Mouse (Mus musculus) kidney, embryonic 16.5 days (tissue): ENCODE results near the gene Cyld. TPM values are rescaled to one million over a fixed set of nuclear protein-coding genes. Genes with fewer than 3 reads are reported as not detected.
"Not testable (repeated sequence)": the region's sequence is repeated elsewhere in the genome, so short reads cannot be mapped to it uniquely, and the experiment has no call there.

ENCODE experiments used
- ATAC-seq: fragments of 200-750 bp; cut with Nextera tagmentation; 2 replicates; pipeline ENCODE4 v1.8.0; 2017; ENCODE audit warnings: moderate TSS enrichment; ENCODE audit not compliant: low FRiP score, low TSS enrichment
- H3K27ac ChIP-seq: fragments of 300-500 bp; sonication (generic); 2 replicates; pipeline ENCODE4 v1.5.1; 2014; ENCODE audit warnings: low read length
- H3K27me3 ChIP-seq: fragments of 300-500 bp; sonication (generic); 2 replicates; pipeline ENCODE4 v1.6.1; 2014; ENCODE audit warnings: low read length, control low read depth, mixed read lengths; ENCODE audit not compliant: insufficient read depth
- H3K36me3 ChIP-seq: fragments of 300-500 bp; sonication (generic); 2 replicates; pipeline ENCODE4 v1.6.1; 2014; ENCODE audit warnings: low read length, control low read depth, mixed read lengths; ENCODE audit not compliant: insufficient read depth
- H3K4me1 ChIP-seq: fragments of 300-500 bp; sonication (generic); 2 replicates; pipeline ENCODE4 v1.6.1; 2014; ENCODE audit warnings: low read length, control low read depth, mixed read lengths; ENCODE audit not compliant: insufficient read depth
- H3K4me2 ChIP-seq: fragments of 300-500 bp; sonication (generic); replicated peaks from 2 replicates; pipeline ENCODE4 v1.6.1; 2014; ENCODE audit warnings: low read depth, low read length
- H3K4me3 ChIP-seq: fragments of 300-500 bp; sonication (generic); 2 replicates; pipeline ENCODE4 v1.5.1; 2014; ENCODE audit warnings: mild to moderate bottlenecking, low read length
- H3K9ac ChIP-seq: fragments of 300-500 bp; sonication (generic); replicated peaks from 2 replicates; pipeline ENCODE4 v1.6.1; 2014; ENCODE audit warnings: low read length
- H3K9me3 ChIP-seq: fragments of 300-500 bp; sonication (generic); 2 replicates; pipeline ENCODE4 v1.6.1; 2016; ENCODE audit warnings: low read length, control low read depth
- WGBS: fragments of 180-500 bp; shearing (Covaris S2); extraction: QIAGEN DNeasy Blood & Tissue Kit; methylation state at CpG from one replicate; pipeline ENCODE4 v1.1.7; 2014; 5-methylcytosine and 5-hydroxymethylcytosine counted together
- polyA plus RNA-seq: library from polyadenylated mRNA; unstranded; fragments of >200 nt; fragmentation: Nextera tagmentation; extraction: Ambion mirVana; gene quantifications from 2 replicates; pipeline ENCODE4 v1.2.1, GENCODE M21; 2015

Gene Cyld
- polyA plus RNA-seq, 1 experiment from 2014 or later, result 13.1 TPM

DNA sequence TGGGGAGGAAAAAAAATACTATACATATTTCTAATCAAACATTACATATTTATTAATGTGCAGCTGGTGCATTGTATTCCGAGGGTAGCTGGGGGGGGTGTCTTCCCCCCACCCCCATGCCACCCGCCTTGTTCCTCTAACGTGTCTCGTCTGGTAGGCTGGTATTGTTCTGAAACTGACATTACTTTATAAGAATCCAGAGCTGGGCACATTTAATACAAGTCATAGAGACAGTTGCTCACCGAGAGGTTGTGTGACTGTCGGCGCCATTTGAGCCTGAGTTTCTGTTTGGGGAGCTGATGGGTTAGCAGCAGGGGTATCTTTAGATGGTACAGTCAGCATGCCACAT is 78.4 kb downstream of the Cyld start:
- WGBS, result 86% methylated on average over 7 of the region's 7 CpGs
- Histone ChIP-seq H3K9me3 (no peaks in the 10 kb centered on the region), H3K9ac (no peak overlapping the region), H3K27ac (no peak overlapping the region), H3K36me3 (no peaks in the 10 kb centered on the region), H3K4me1 (peaks cover 5% of the 10 kb centered on the region), H3K27me3 (no peaks in the 10 kb centered on the region), H3K4me2 (no peak overlapping the region), H3K4me3 (no peak overlapping the region)
- no peak for ATAC-seq

DNA sequence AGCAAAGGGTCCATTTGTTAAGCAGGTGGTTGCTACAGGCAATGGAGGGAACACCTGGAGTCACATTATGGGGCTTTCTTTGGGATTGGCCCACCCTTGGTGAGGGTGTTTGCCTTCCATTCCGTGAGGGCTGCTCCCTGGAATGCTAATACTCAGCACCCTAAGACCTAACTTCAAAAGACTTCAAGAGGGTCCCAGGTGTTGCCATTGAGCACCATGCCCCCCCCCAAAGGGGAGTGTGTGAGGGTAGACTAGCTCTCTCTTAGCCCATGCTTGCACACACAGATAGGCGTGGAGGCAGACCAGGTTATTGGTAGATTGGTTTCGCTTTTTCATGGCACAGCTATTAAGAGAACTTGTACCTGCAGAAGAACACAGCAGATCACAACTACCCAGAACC is 83.3 kb downstream of the Cyld start:
- no peak for ATAC-seq
- no peak overlapping the region for H3K4me3 ChIP-seq
- 79% methylated on average over 3 of the region's 3 CpGs for WGBS
- no peaks in the 10 kb centered on the region for H3K4me1 ChIP-seq
- H3K27ac ChIP-seq, result no peak overlapping the region
- no peaks in the 10 kb centered on the region for H3K27me3 ChIP-seq
- no peak overlapping the region for H3K9ac ChIP-seq
- no peaks in the 10 kb centered on the region for H3K36me3 ChIP-seq
- H3K4me2 ChIP-seq, result no peak overlapping the region
- H3K9me3 ChIP-seq, result no peaks in the 10 kb centered on the region

DNA sequence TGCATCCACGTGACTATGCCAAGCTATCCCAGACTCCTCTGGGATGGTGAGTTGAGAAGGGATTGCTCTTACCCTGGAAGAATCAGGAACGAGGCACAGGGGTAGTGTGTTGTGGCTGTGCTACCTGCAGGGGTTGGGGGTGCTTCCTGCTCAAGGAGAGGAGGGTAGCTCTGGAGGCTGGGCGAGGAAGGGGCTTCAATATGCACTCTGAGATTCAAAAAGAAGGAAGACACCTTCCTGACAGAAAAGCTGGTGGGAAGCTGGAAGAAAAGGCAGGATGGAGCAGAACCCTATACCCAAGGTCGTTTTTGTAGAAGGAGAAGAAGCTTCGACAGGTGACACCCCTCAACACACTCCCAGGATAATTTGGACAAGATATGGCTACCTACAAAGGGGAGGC is 84.5 kb downstream of the Cyld start:
- Histone ChIP-seq H3K27ac (no peak overlapping the region), H3K4me2 (no peak overlapping the region), H3K4me1 (no peaks in the 10 kb centered on the region), H3K9me3 (no peaks in the 10 kb centered on the region), H3K9ac (no peak overlapping the region), H3K36me3 (no peaks in the 10 kb centered on the region), H3K27me3 (no peaks in the 10 kb centered on the region), H3K4me3 (no peak overlapping the region)
- 64% methylated on average over 5 of the region's 5 CpGs for WGBS
- no peak for ATAC-seq

DNA sequence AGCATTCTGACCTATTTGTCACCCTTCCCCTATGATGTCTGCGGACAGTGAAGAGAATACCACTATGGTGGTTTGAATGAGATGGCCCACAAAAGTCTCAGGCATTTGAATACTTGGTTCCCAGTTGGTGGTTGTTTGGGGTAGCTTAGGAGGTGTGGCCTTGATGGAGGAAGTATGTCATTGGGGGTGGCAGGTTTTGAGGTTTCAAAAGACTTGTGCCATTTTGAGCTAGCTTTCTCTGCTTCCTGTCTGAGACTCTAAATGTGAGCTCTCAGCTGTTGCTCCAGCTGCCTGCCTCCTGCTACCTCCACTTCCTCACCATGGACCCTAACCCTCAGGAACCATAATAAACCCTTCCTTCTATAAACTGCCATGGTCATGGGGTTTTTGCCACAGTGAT is 86.9 kb downstream of the Cyld start:
- H3K4me3 ChIP-seq, result no peak overlapping the region
- no peaks in the 10 kb centered on the region for H3K27me3 ChIP-seq
- H3K9me3 ChIP-seq, result no peaks in the 10 kb centered on the region
- H3K4me2 ChIP-seq, result no peak overlapping the region
- no peaks in the 10 kb centered on the region for H3K4me1 ChIP-seq
- no peak overlapping the region for H3K27ac ChIP-seq
- 81% methylated on average over 1 of the region's 1 CpGs for WGBS
- H3K9ac ChIP-seq, result no peak overlapping the region
- ATAC-seq, result no peak
- no peaks in the 10 kb centered on the region for H3K36me3 ChIP-seq

DNA sequence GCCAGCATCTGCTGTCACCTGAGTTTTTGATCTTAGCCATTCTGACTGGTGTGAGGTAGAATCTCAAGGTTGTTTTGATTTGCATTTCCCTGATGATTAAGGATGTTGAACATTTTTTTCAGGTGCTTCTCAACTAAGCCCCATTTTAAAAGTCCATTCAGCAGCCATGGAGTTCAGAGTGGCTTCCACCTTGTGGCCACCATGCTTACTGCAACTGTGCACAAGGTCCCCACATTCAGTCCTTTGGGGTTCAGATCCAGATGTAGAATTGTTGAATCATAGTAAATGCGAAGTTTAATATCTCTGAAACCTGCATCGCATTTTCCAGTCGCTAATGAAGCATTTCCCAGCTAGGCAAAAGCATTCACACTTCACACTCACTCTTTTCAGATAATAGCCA is 91.5 kb downstream of the Cyld start:
- WGBS, result 80% methylated on average over 3 of the region's 3 CpGs
- not testable (repeated sequence) for ATAC-seq, H3K9me3 ChIP-seq, H3K27me3 ChIP-seq, H3K27ac ChIP-seq, H3K9ac ChIP-seq, H3K4me2 ChIP-seq, H3K36me3 ChIP-seq, H3K4me3 ChIP-seq, H3K4me1 ChIP-seq

DNA sequence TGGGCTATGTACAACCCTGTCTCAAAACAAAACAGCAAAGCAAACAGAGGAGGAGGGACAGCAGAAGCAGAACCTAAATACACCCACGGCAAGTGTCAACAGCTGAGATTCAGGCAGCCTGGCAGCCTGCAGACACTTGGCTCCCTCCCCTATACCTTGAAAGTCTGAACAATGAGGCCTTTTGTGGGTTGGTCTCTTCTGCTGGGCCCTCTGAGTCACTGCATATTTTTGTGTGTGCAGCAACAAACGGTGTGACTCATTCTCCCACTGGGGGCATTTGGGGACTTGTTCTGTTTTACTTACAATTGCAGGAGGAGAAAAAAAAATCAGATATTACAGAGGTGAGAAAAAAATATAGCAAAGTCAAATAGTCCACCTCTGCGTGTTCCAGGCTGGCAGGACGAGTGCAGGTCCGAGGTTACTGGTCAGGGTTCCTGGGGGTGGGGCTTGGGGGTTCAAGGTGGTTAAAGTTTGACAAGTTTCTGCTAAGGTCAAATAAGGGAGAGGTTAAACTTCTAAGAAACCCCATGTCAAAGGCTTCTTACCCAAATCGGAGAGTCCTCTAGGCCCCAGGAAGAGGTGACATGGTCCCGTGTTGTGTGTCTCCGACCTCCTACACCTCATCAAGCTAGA is 96.0 kb downstream of the Cyld start:
- Histone ChIP-seq H3K4me1 (no peaks in the 10 kb centered on the region), H3K9me3 (no peaks in the 10 kb centered on the region), H3K4me3 (no peak overlapping the region), H3K27me3 (no peaks in the 10 kb centered on the region), H3K9ac (no peak overlapping the region), H3K4me2 (no peak overlapping the region), H3K27ac (no peak overlapping the region), H3K36me3 (no peaks in the 10 kb centered on the region)
- no peak for ATAC-seq
- 61% methylated on average over 8 of the region's 8 CpGs for WGBS

DNA sequence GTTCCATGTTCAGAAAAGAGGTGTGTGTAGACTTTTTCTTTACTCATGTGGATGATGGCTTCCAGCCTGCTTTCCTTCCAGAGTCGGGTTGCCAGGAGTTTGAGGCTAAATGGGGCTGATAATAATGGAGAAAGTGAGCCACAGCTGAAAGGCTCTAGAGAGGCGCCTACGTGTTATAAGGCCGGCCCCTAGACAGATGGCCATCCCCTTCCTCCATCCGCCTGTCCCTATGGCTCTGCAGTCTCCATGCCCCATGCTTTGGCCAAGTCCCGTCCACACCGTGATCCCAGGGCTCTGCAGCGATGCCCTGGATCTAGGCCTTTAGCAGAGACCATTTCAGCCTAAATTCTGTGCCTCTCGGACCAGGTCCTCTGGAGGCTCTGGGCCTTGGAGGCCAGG is 96.5 kb downstream of the Cyld start:
- H3K9ac ChIP-seq, result no peak overlapping the region
- no peaks in the 10 kb centered on the region for H3K9me3 ChIP-seq
- no peaks in the 10 kb centered on the region for H3K36me3 ChIP-seq
- H3K4me3 ChIP-seq, result no peak overlapping the region
- H3K4me1 ChIP-seq, result no peaks in the 10 kb centered on the region
- no peak for ATAC-seq
- WGBS, result 85% methylated on average over 9 of the region's 9 CpGs
- H3K27me3 ChIP-seq, result no peaks in the 10 kb centered on the region
- no peak overlapping the region for H3K4me2 ChIP-seq
- no peak overlapping the region for H3K27ac ChIP-seq

DNA sequence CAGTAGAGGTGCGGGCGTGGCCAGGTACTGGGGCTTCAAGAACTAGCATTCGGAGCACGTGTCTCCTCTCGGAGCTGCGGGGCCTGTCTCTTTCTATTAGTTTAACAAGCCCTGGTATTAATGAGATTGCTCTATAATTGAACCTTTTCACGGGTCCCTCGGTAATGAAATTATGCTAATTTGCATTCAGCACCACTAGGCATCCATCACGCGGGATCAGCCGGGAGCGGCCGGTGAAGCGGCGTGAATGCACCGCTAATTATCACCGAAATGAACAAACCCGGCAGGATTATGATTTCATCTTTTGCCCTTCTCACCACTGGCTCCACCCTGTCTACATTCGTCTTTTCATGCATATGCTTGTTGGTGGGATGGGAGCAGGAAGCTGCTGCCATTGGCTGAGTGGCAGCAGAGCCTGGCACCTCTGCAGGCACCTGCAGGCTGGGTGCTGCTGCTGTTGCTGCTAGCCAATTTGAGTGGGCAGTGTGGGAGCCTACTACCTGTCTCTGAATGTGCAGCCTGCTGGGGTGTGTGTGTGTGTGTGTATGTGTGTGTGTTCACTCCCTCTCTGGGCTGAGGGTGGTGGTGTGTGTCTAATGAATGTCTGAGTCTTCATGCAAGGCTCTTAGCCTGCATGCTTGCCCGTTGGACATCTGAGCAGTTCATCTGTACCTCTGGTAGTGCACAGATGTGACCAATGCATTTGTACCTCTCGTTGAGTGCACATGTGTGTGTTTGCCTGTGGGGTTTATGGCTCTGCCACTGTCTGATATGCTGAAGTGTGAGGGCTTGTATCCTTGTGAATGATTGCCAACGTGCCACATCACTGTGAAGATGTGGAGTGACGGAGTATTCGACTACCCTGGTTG is 97.2 kb downstream of the Cyld start:
- Histone ChIP-seq H3K9ac (no peak overlapping the region), H3K27me3 (no peaks in the 10 kb centered on the region), H3K36me3 (no peaks in the 10 kb centered on the region), H3K4me3 (no peak overlapping the region), H3K9me3 (no peaks in the 10 kb centered on the region), H3K27ac (no peak overlapping the region), H3K4me2 (no peak overlapping the region), H3K4me1 (no peaks in the 10 kb centered on the region)
- ATAC-seq, result no peak
- WGBS, result 89% methylated on average over 24 of the region's 24 CpGs

DNA sequence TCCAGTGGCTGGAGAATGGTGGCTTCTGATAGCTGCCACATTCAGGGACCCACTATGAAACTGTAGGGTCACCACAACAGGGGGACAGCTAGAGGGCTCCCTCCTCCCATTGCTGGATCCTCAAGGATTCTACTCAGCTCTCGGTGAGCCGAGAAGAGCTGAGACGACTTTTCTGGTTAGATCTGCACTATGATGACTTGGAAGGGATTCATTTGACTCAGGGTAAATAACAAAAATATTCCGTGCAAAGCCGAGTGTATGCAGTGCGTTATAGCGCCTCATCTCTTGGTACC is 97.7 kb downstream of the Cyld start:
- ATAC-seq, result no peak
- H3K27me3 ChIP-seq, result no peaks in the 10 kb centered on the region
- H3K27ac ChIP-seq, result no peak overlapping the region
- no peak overlapping the region for H3K9ac ChIP-seq
- no peaks in the 10 kb centered on the region for H3K36me3 ChIP-seq
- H3K4me3 ChIP-seq, result no peak overlapping the region
- H3K4me1 ChIP-seq, result no peaks in the 10 kb centered on the region
- H3K9me3 ChIP-seq, result no peaks in the 10 kb centered on the region
- H3K4me2 ChIP-seq, result no peak overlapping the region
- WGBS, result 66% methylated on average over 7 of the region's 7 CpGs

DNA sequence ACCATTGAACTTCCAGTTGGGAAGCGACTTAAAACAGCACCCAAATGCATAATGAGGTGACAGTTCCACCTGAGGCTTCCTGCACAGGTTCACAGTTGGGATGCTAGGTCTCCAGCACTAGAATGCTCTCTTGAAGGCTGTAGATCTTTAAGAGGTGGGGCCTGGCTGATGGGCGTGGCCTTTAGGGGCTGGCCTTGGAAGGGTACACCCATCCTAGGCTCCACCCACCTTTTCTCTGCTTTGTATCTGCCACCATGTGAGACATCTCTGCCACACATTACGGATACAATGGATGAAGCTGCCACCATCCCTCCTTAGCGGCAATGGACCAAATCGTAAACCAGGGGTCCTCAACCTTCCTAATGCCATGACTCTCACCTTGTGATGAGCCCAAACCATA is 99.1 kb downstream of the Cyld start:
- H3K9ac ChIP-seq, result no peak overlapping the region
- no peak overlapping the region for H3K27ac ChIP-seq
- H3K36me3 ChIP-seq, result no peaks in the 10 kb centered on the region
- H3K27me3 ChIP-seq, result no peaks in the 10 kb centered on the region
- 86% methylated on average over 5 of the region's 5 CpGs for WGBS
- H3K4me1 ChIP-seq, result no peaks in the 10 kb centered on the region
- H3K9me3 ChIP-seq, result no peaks in the 10 kb centered on the region
- no peak overlapping the region for H3K4me3 ChIP-seq
- ATAC-seq, result no peak
- H3K4me2 ChIP-seq, result no peak overlapping the region
